In the genomic region with DNA sequence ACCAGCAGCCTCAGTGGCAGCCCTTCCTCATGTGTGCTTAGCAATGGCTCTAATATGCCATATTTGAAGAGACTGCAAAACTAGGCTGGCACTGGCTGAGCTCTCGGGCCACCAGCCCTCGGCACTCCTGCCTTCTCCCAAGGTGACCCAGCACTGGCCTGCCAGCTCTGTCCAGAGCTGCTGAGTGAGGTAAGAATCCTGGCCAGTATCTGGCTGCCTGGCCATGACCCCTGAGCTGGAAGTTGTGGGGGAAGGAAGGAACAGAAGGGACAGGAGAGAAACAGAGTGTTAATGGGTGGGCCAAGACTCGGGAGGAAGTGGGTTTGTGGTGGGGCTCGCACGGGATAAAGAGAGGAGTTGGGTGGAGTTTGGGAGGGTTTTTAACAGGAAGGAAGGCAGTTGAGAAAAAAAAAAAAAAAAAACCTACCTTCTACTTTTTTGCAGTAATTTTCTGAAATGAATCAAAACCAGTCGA, we compare ENCODE assay signal across 8 mouse cellular contexts. TPM values are rescaled to one million over a fixed set of nuclear protein-coding genes. Genes with fewer than 3 reads are reported as not detected.
A peak's percentile ranks its signal among the peaks of the same experiment; 100 is the strongest.
DNase-seq lines count a peak whose midpoint lies in the region; ATAC-seq lines count a peak whose summit lies in the region.

No protein-coding gene starts in this region.

- H3K4me3 ChIP-seq in heart, embryonic 15.5 days: 0 out of 2 replicates have a peak overlapping the region, but pooled peaks have one; percentile 4
- H3K4me3 ChIP-seq in midbrain, embryonic 10.5 days: no peak overlapping the region

- H3K4me1 ChIP-seq in heart, embryonic 15.5 days (replicated peaks): peaks cover 34% of the 10 kb centered on the region
- H3K4me1 ChIP-seq in midbrain, embryonic 10.5 days: peaks cover 25% of the 10 kb centered on the region

- WGBS in heart, embryonic 15.5 days: 18% methylated on average over 6 of the region's 6 CpGs
- 60% methylated on average over 6 of the region's 6 CpGs for WGBS in midbrain, embryonic 10.5 days

- peak overlapping the region; percentile 41 for H3K4me2 ChIP-seq in heart, embryonic 15.5 days

- peak overlapping the region; percentile 31; the same call in 1 of the 2 replicates for H3K9ac ChIP-seq in heart, embryonic 15.5 days

- peak overlapping the region; percentile 94 for H3K27ac ChIP-seq in heart, embryonic 15.5 days
- no peak overlapping the region for H3K27ac ChIP-seq in midbrain, embryonic 10.5 days (replicated peaks)

- no peaks in the 10 kb centered on the region for H3K36me3 ChIP-seq in heart, embryonic 15.5 days
- H3K36me3 ChIP-seq in midbrain, embryonic 10.5 days: no peaks in the 10 kb centered on the region

- peak; percentile 75; the same call in 1 of the 2 replicates for ATAC-seq in heart, embryonic 15.5 days (replicated peaks; ENCODE audit: insufficient number of reproducible peaks, insufficient read depth, low FRiP score, low read depth)

- H3K9me3 ChIP-seq in heart, embryonic 15.5 days (replicated peaks): no peaks in the 10 kb centered on the region
- no peaks in the 10 kb centered on the region for H3K9me3 ChIP-seq in midbrain, embryonic 10.5 days (replicated peaks)

- intact Hi-C loops in left cerebral cortex, postnatal 25 days (cut with DNase I): no loop called here

- DNase-seq in 416B (ENCODE audit: low read depth) (peak; percentile 78), liver (peak; percentile 27)
- peak; percentile 80 for DNase-seq in adrenal gland, postnatal 10 days
- peak; percentile 57 to 68 for DNase-seq in spleen, postnatal 36 days (ENCODE audit: low spot score in 2 of 2)
- no peak for DNase-seq in midbrain, embryonic 10.5 days (ENCODE audit: low spot score)
- DNase-seq in urinary bladder, postnatal 4 days (ENCODE audit: low spot score in 2 of 2): no peak
- DNase-seq in left cerebral cortex, postnatal 25 days (ENCODE audit: low spot score in 2 of 2): no peak

- no peaks in the 10 kb centered on the region for H3K27me3 ChIP-seq in heart, embryonic 15.5 days
- H3K27me3 ChIP-seq in midbrain, embryonic 10.5 days (ENCODE audit: low read depth, poor library complexity, severe bottlenecking): 0 out of 2 replicates have a peak, but pooled peaks cover 6% of the 10 kb centered on the region

RNA-seq across cellular contexts. Expression of a gene that starts 17.9 kb away (rescaled TPM):
- 100 to 1,000 TPM; 225 TPM for total RNA-seq in adrenal gland, postnatal 10 days (2021)
- polyA plus RNA-seq in heart, embryonic 15.5 days (2015; fragmentation: Nextera tagmentation; extraction: Ambion mirVana): 31.1 and 36.4 TPM in 2 replicates
- polyA plus RNA-seq in midbrain, embryonic 10.5 days (2016; fragmentation: Nextera tagmentation; extraction: Ambion mirVana): 8.5 and 11.8 TPM in 2 replicates
- 10 to 100 TPM; 89.1 to 94.5 TPM for total RNA-seq in left cerebral cortex, postnatal 25 days (2021)

Comparison
In these comparisons a context has a peak if more than half of its experiments do, and no peak if none do; other contexts are left out.
1. DNase-seq: peak in 416B (single experiment), adrenal gland, postnatal 10 days (single experiment), liver (single experiment) and spleen, postnatal 36 days (2 of 2); none in midbrain, embryonic 10.5 days (single experiment), urinary bladder, postnatal 4 days (0 of 2) and left cerebral cortex, postnatal 25 days (0 of 2).